Mouse (Mus musculus) CH12.LX (cell line): ENCODE data around the gene Gli2. TPM values are rescaled to one million over a fixed set of nuclear protein-coding genes. Genes with fewer than 3 reads are reported as not detected.

Source experiments
- DNase-seq: peaks from one replicate; pipeline ENCODE4 v3.0.0-alpha.2; 2013; ENCODE audit errors: extremely low read depth
- H3K27ac ChIP-seq: 2 replicates; pipeline ENCODE4 v1.5.1; 2012; ENCODE audit warnings: low read depth, mild to moderate bottlenecking, control low read depth, moderate library complexity; ENCODE audit not compliant: insufficient read depth
- H3K27me3 ChIP-seq: replicated peaks from 2 replicates; pipeline ENCODE3; 2012; ENCODE audit warnings: inconsistent platforms
- H3K36me3 ChIP-seq, 2 experiments: replicated peaks in 1 of 2; 2 replicates each; pipeline versions ENCODE3 to v1.6.1; 2012; ENCODE audit warnings: inconsistent platforms in 1 of 2, low read length in 1 of 2, mild to moderate bottlenecking in 1 of 2, mixed read lengths in 1 of 2, moderate library complexity in 1 of 2; ENCODE audit not compliant: control insufficient read depth in 1 of 2, insufficient read depth in 1 of 2
- H3K4me1 ChIP-seq, 2 experiments: 2 replicates each; pipeline ENCODE4 v1.6.1; 2012; ENCODE audit warnings: inconsistent platforms in 1 of 2, moderate library complexity in 1 of 2; ENCODE audit not compliant: insufficient read depth in 2 of 2, control insufficient read depth in 1 of 2
- H3K4me2 ChIP-seq: 2 replicates; pipeline ENCODE4 v1.6.1; 2012; ENCODE audit warnings: low read depth, mild to moderate bottlenecking, control low read depth; ENCODE audit not compliant: poor library complexity, insufficient read depth, severe bottlenecking
- H3K4me3 ChIP-seq, 3 experiments: fragments of 150-350 bp in 1 of 3; sonication (generic) in 1 of 3; replicated peaks in 1 of 3; 2 replicates each; pipeline versions ENCODE3 to v1.5.1; 2011 to 2012; ENCODE audit warnings: low read depth in 2 of 3, low read length in 2 of 3, mild to moderate bottlenecking in 2 of 3, moderate library complexity in 2 of 3, control low read depth in 1 of 3, improper control_type of control experiment in 1 of 3, inconsistent platforms in 1 of 3, mixed read lengths in 1 of 3; ENCODE audit not compliant: poor library complexity in 1 of 3
- H3K79me2 ChIP-seq: replicated peaks from 2 replicates; pipeline ENCODE4 v1.6.1; 2012; ENCODE audit warnings: mild to moderate bottlenecking, moderate library complexity; ENCODE audit not compliant: control insufficient read depth, poor library complexity, insufficient read depth, severe bottlenecking; ENCODE audit errors: extremely low read depth
- H3K9ac ChIP-seq: 2 replicates; pipeline ENCODE4 v1.6.1; 2012; ENCODE audit warnings: low read depth, mild to moderate bottlenecking, control low read depth, moderate library complexity; ENCODE audit not compliant: insufficient read depth
- H3K9me3 ChIP-seq: replicated peaks from 2 replicates; pipeline ENCODE3; 2012; ENCODE audit warnings: low read length, inconsistent platforms, mixed read lengths
- BHLHE40 ChIP-seq: IDR thresholded peaks from 2 replicates; pipeline ENCODE4 v1.6.1; 2011; ENCODE audit warnings: mild to moderate bottlenecking, low read depth, low read length, improper control_type of control experiment
- CHD1 ChIP-seq: IDR thresholded peaks from 2 replicates; pipeline ENCODE4 v1.6.1; 2012; ENCODE audit warnings: low read depth, low read length, improper control_type of control experiment, inconsistent platforms
- E2F4 ChIP-seq: IDR thresholded peaks from 2 replicates; pipeline ENCODE4 v1.6.1; 2011; ENCODE audit warnings: low read depth, low read length, improper control_type of control experiment; ENCODE audit not compliant: insufficient replicate concordance
- IRF4 ChIP-seq: IDR thresholded peaks from 2 replicates; pipeline ENCODE4 v1.6.1; 2014; ENCODE audit warnings: low read depth, mild to moderate bottlenecking, inconsistent platforms, low read length, improper control_type of control experiment
- KAT2A ChIP-seq: IDR thresholded peaks from 2 replicates; pipeline ENCODE4 v1.6.1; 2012; ENCODE audit warnings: low read length, improper control_type of control experiment, inconsistent platforms; ENCODE audit not compliant: insufficient replicate concordance
- MAFK ChIP-seq: IDR thresholded peaks from 2 replicates; pipeline ENCODE4 v1.6.1; 2011; ENCODE audit warnings: low read length, improper control_type of control experiment; ENCODE audit not compliant: insufficient replicate concordance
- MXI1 ChIP-seq: IDR thresholded peaks from 2 replicates; pipeline ENCODE4 v1.6.1; 2011; ENCODE audit warnings: mild to moderate bottlenecking, low read depth, low read length, improper control_type of control experiment
- NELFE ChIP-seq: IDR thresholded peaks from 2 replicates; pipeline ENCODE4 v1.6.1; 2011; ENCODE audit warnings: low read depth, low read length, improper control_type of control experiment
- POLR2A ChIP-seq: IDR thresholded peaks from 2 replicates; pipeline ENCODE4 v1.6.1; 2011; ENCODE audit warnings: low read depth, mild to moderate bottlenecking, improper control_type of control experiment, low read length
- POLR2AphosphoS2 ChIP-seq: IDR thresholded peaks from 2 replicates; pipeline ENCODE4 v1.6.1; 2011; ENCODE audit warnings: low read depth, low read length, improper control_type of control experiment
- RAD21 ChIP-seq: IDR thresholded peaks from 2 replicates; pipeline ENCODE4 v1.6.1; 2011; ENCODE audit warnings: low read depth, mild to moderate bottlenecking, low read length, improper control_type of control experiment, moderate library complexity
- RCOR1 ChIP-seq: conservative IDR thresholded peaks from 2 replicates; pipeline ENCODE4 v1.6.1; 2012; ENCODE audit warnings: low read depth, mild to moderate bottlenecking, inconsistent platforms, low read length, improper control_type of control experiment
- SIN3A ChIP-seq: IDR thresholded peaks from 2 replicates; pipeline ENCODE4 v1.6.1; 2012; ENCODE audit warnings: low read length, improper control_type of control experiment, inconsistent platforms
- TBP ChIP-seq: conservative IDR thresholded peaks from 2 replicates; pipeline ENCODE4 v1.6.1; 2011; ENCODE audit warnings: low read depth, low read length, improper control_type of control experiment
- TCF12 ChIP-seq: IDR thresholded peaks from 2 replicates; pipeline ENCODE4 v1.6.1; 2014; ENCODE audit warnings: low read depth, mild to moderate bottlenecking, inconsistent platforms, low read length, improper control_type of control experiment
- USF2 ChIP-seq: conservative IDR thresholded peaks from 2 replicates; pipeline ENCODE4 v1.6.1; 2011; ENCODE audit warnings: low read depth, low read length, improper control_type of control experiment
- ZKSCAN1 ChIP-seq: IDR thresholded peaks from 2 replicates; pipeline ENCODE4 v1.6.1; 2012; ENCODE audit warnings: low read depth, inconsistent platforms, low read length, improper control_type of control experiment, borderline replicate concordance
- ZMIZ1 ChIP-seq: IDR thresholded peaks from 2 replicates; pipeline ENCODE4 v1.6.1; 2012; ENCODE audit warnings: low read depth, mild to moderate bottlenecking, inconsistent platforms, low read length, improper control_type of control experiment
- ZNF384 ChIP-seq: IDR thresholded peaks from 2 replicates; pipeline ENCODE4 v1.6.1; 2012; ENCODE audit warnings: low read depth, low read length, improper control_type of control experiment, inconsistent platforms
- dilution Hi-C: fragments of 300-500 bp; cut with MboI; formaldehyde crosslinking; loops from 2 replicates; pipeline ENCODE4 v1.14.3; 2020; ENCODE audit warnings: low sequenced_read_pairs; ENCODE audit not compliant: extremely low pct_unique_long_range_greater_than_20kb, extremely low pct_ligation_motif_present
- in situ Hi-C: fragments of 300-500 bp; cut with MboI; formaldehyde crosslinking; loops from 3 replicates; pipeline ENCODE4 v1.14.3; 2019; ENCODE audit warnings: low sequenced_read_pairs, low pct_ligation_motif_present, low pct_unique_long_range_greater_than_20kb, mixed read lengths
- polyA plus RNA-seq: library from polyadenylated mRNA; unstranded; fragments of >175 nt; gene quantifications from 2 replicates; pipeline ENCODE4 v1.2.1, GENCODE M21; 2012; ENCODE audit warnings: low read depth; ENCODE audit not compliant: insufficient read length
- total RNA-seq, 2 experiments: library from RNA; depleted of rRNA; stranded (reverse); fragments of 300-350 nt in 1 of 2; fragments of >200 nt in 1 of 2; gene quantifications; 2 replicates each; pipeline ENCODE4 v1.2.3; 2012 to 2014

The Gli2 gene
- total and polyA plus RNA-seq, 3 experiments: not detected

- peaks cover 94% of the 10 kb centered on the region for H3K9me3 ChIP-seq
- no peaks in the 10 kb centered on the region for H3K27me3 ChIP-seq
- DNase-seq: no peak
- no peak overlapping the region for H3K27ac ChIP-seq
- in situ Hi-C loops (no loop called here), dilution Hi-C loops (no loop called here)
- H3K4me1 ChIP-seq: no peaks in the 10 kb centered on the region
- no peaks in the 10 kb centered on the region for H3K79me2 ChIP-seq
- no peak overlapping the region for H3K4me3 ChIP-seq
- H3K9ac ChIP-seq: no peak overlapping the region
- no peak overlapping the region for H3K4me2 ChIP-seq
- TF ChIP-seq RAD21 (no peak), ZMIZ1 (no peak), USF2 (no peak), E2F4 (no peak), ZNF384 (no peak), POLR2AphosphoS2 (no peak)
- no peaks in the 10 kb centered on the region for H3K36me3 ChIP-seq
Observed at GRCm38 (mm10) chr1:118953031-118953430, 100.4 kb downstream of the Gli2 start.

- no peak for DNase-seq
- Histone ChIP-seq H3K36me3 (no peaks in the 10 kb centered on the region), H3K4me1 (no peaks in the 10 kb centered on the region), H3K27ac (no peak overlapping the region), H3K27me3 (no peaks in the 10 kb centered on the region), H3K4me3 (no peak overlapping the region), H3K9me3 (peaks cover 95% of the 10 kb centered on the region), H3K9ac (no peak overlapping the region), H3K4me2 (no peak overlapping the region), H3K79me2 (no peaks in the 10 kb centered on the region)
- in situ Hi-C loops (no loop called here), dilution Hi-C loops (no loop called here)
- TF ChIP-seq ZMIZ1 (no peak), SIN3A (no peak), RAD21 (no peak), MAFK (no peak), IRF4 (no peak), ZNF384 (no peak), ZKSCAN1 (no peak), CHD1 (no peak), BHLHE40 (no peak), NELFE (no peak), RCOR1 (no peak), TBP (no peak), TCF12 (no peak), KAT2A (no peak), MXI1 (no peak), POLR2A (no peak)
Observed at GRCm38 (mm10) chr1:118952318-118952717, 101.1 kb downstream of the Gli2 start.
